Mouse (Mus musculus) liver, embryonic 14.5 days (tissue): ENCODE results near the gene Kat5. TPM values are rescaled to one million over a fixed set of nuclear protein-coding genes. Genes with fewer than 3 reads are reported as not detected.

Experiments used
- ATAC-seq: fragments of 200-750 bp; cut with Nextera tagmentation; 2 replicates; pipeline ENCODE4 v1.8.0; 2017; ENCODE audit warnings: moderate number of reproducible peaks, mild to moderate bottlenecking, moderate library complexity; ENCODE audit not compliant: insufficient read depth
- DNase-seq, 3 experiments: peaks; one replicate each; pipeline ENCODE4 v3.0.0-alpha.2; 2012 to 2013; ENCODE audit warnings: low read depth in 3 of 3, low spot score in 3 of 3
- H3K27ac ChIP-seq: fragments of 300-500 bp; sonication (generic); 2 replicates; pipeline ENCODE4 v1.5.1; 2014; ENCODE audit warnings: moderate library complexity, mild to moderate bottlenecking, control low read depth, inconsistent platforms
- H3K27me3 ChIP-seq: fragments of 300-500 bp; sonication (generic); 2 replicates; pipeline ENCODE4 v1.6.1; 2014; ENCODE audit warnings: mild to moderate bottlenecking, low read length, moderate library complexity; ENCODE audit not compliant: control insufficient read depth, insufficient read depth
- H3K36me3 ChIP-seq: fragments of 300-500 bp; sonication (generic); replicated peaks from 2 replicates; pipeline ENCODE4 v1.6.1; 2014; ENCODE audit warnings: low read depth; ENCODE audit not compliant: control insufficient read depth, insufficient read depth
- H3K4me1 ChIP-seq, 2 experiments: fragments of 200-500 bp in 1 of 2; fragments of 300-500 bp in 1 of 2; sonication (generic) in 1 of 2; replicated peaks; 2 replicates each; pipeline ENCODE4 v1.6.1; 2012 to 2014; ENCODE audit warnings: antibody characterized with exemption in 1 of 2, inconsistent platforms in 1 of 2, low read length in 1 of 2; ENCODE audit not compliant: control insufficient read depth in 2 of 2, insufficient read depth in 2 of 2
- H3K4me2 ChIP-seq: fragments of 300-500 bp; sonication (generic); 2 replicates; pipeline ENCODE4 v1.6.1; 2014; ENCODE audit warnings: low read depth, mild to moderate bottlenecking, control low read depth, moderate library complexity
- H3K4me3 ChIP-seq, 2 experiments: fragments of 200-500 bp in 1 of 2; fragments of 300-500 bp in 1 of 2; sonication (generic) in 1 of 2; 2 replicates each; pipeline ENCODE4 v1.5.1; 2012 to 2014; ENCODE audit warnings: low read depth in 2 of 2, low read length in 2 of 2, mild to moderate bottlenecking in 2 of 2, control low read depth in 1 of 2, inconsistent platforms in 1 of 2, moderate library complexity in 1 of 2; ENCODE audit not compliant: insufficient read depth in 1 of 2
- H3K9ac ChIP-seq: fragments of 300-500 bp; sonication (generic); replicated peaks from 2 replicates; pipeline ENCODE4 v1.6.1; 2014; ENCODE audit warnings: mild to moderate bottlenecking, control low read depth, moderate library complexity
- H3K9me3 ChIP-seq: fragments of 300-500 bp; sonication (generic); 2 replicates; pipeline ENCODE4 v1.6.1; 2016; ENCODE audit warnings: low read length, mixed read lengths; ENCODE audit not compliant: control insufficient read depth
- CTCF ChIP-seq: IDR thresholded peaks from 2 replicates; pipeline ENCODE4 v1.5.1; 2016; ENCODE audit warnings: antibody characterized with exemption, low read depth, control low read depth
- EP300 ChIP-seq: IDR thresholded peaks from 2 replicates; pipeline ENCODE4 v1.6.1; 2016; ENCODE audit warnings: antibody characterized with exemption, low read depth
- WGBS: fragments of 180-500 bp; shearing (Covaris S2); extraction: QIAGEN DNeasy Blood & Tissue Kit; methylation state at CpG from one replicate; pipeline ENCODE4 v1.1.7; 2014; ENCODE audit not compliant: insufficient replicate concordance; 5-methylcytosine and 5-hydroxymethylcytosine counted together
- polyA plus RNA-seq, 2 experiments: library from polyadenylated mRNA; depleted of rRNA in 1 of 2; stranded (reverse) in 1 of 2; unstranded in 1 of 2; fragments of >200 nt; fragmentation: Nextera tagmentation in 1 of 2; extraction: Ambion mirVana in 1 of 2; gene quantifications; 2 replicates each; pipeline versions ENCODE4 v1.2.1 to v1.2.3; 2012 to 2014

Kat5 gene
- polyA plus RNA-seq, 2 experiments = 8.5 to 25.6 TPM

DNA sequence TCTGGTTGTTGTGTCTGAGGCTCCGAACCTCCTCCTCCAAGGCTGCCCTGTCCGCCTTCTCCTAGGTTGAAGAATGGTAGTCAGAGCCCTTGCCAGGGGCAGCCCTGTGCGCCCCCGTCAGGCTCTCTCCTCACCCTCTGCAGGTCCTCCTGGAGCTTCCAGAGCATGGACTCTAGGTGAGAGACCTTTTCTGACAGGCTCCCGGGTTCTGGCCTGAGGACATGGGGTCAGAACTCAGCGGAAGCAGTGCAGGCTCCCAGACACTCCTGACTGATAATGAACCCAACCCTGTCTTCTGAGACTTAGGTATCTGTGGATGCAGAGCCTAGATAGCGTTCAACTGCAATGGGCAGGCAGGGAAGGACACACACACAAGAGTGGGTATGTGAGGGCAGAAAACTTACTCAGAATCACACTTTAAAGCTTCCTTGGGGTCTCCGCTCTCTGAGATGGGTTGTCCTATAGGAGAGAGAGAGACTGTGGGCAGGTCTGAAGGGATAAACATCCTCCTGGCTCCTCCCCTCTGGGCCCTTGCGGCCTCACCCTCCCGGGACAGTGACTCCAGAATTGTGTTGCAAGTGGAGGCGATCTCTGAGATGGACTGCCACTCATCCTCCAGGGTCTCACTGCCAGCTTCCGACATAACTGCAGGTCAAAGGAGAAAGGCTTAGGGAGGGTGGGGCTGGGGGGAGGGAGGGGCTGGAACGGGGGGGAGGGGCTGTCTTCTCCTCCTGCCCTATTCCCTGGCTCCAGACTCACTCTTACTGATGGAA is 41.7 kb upstream of the Kat5 start:
- H3K36me3 ChIP-seq = peaks cover 66% of the 10 kb centered on the region
- 62% methylated on average over 13 of the region's 13 CpGs for WGBS
- H3K4me2 ChIP-seq = no peak overlapping the region
- no peak overlapping the region for H3K27ac ChIP-seq
- H3K27me3 ChIP-seq = no peaks in the 10 kb centered on the region
- no peak overlapping the region; the same call in 1 of the 2 replicates for H3K9ac ChIP-seq
- H3K4me1 ChIP-seq = peaks cover 3 to 15% of the 10 kb centered on the region in 2 experiments; a peak in 2 of 4 replicates
- TF ChIP-seq CTCF (no peak), EP300 (0 out of 2 replicates have a peak, but pooled peaks have one; percentile 21)
- no peak overlapping the region for H3K4me3 ChIP-seq
- no peaks in the 10 kb centered on the region for H3K9me3 ChIP-seq
- peak; percentile 19; the same call in 1 of the 2 replicates for ATAC-seq
- DNase-seq = no peak

- no peak for DNase-seq
- no peak for ATAC-seq
- WGBS = 47% methylated on average over 6 of the region's 6 CpGs
- 0 out of 2 replicates have a peak overlapping the region, but pooled peaks have one; percentile 11 for H3K9ac ChIP-seq
- H3K4me2 ChIP-seq = peak overlapping the region; percentile 74
- H3K27ac ChIP-seq = no peak overlapping the region
- peaks cover 67% of the 10 kb centered on the region for H3K36me3 ChIP-seq
- peaks cover 3 to 15% of the 10 kb centered on the region in 2 experiments; a peak in 2 of 4 replicates for H3K4me1 ChIP-seq
- H3K4me3 ChIP-seq = peak overlapping the region in 1 of 2 experiments; percentile 39; a peak in 2 of 4 replicates
- H3K27me3 ChIP-seq = no peaks in the 10 kb centered on the region
- TF ChIP-seq EP300 (no peak), CTCF (no peak)
- H3K9me3 ChIP-seq = no peaks in the 10 kb centered on the region
Observed at GRCm38 (mm10) chr19:5649298-5649741, 39.3 kb upstream of the Kat5 start.

- TF ChIP-seq EP300 = no peak
- peak; percentile 54 for TF ChIP-seq CTCF
- Histone ChIP-seq H3K9me3 (no peaks in the 10 kb centered on the region), H3K4me1 (peaks cover 3 to 15% of the 10 kb centered on the region in 2 experiments; a peak in 2 of 4 replicates), H3K36me3 (peaks cover 66% of the 10 kb centered on the region), H3K27me3 (no peaks in the 10 kb centered on the region), H3K27ac (peak overlapping the region; percentile 1), H3K9ac (peak overlapping the region; percentile 23), H3K4me2 (peak overlapping the region; percentile 74), H3K4me3 (peak overlapping the region; percentile 39 to 43)
- peak; percentile 80 for ATAC-seq
- peak in 2 of 3 experiments; percentile 59 to 71 for DNase-seq
- 8% methylated on average over 26 of the region's 26 CpGs for WGBS
Observed at GRCm38 (mm10) chr19:5648401-5649297, 38.6 kb upstream of the Kat5 start.

DNA sequence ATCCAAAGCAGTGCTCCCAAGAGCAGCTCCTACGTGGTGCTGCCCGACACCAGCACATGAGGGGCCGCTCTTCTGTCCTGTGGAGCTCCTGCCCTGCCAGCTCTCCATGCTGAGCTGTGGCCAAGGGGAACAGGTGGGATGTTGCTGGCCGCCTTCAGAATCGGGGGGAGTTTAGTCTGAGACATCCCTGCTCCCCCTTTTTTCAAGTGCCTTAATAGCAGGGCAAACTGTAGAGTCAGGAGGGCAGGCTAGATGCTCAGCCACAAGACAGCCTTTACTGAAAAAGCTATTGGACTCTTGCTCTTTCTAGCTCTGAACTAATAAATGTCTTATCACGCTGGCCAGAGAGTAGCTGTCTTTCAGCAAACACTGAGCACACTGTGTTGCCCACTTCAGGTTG is 37.8 kb upstream of the Kat5 start:
- no peaks in the 10 kb centered on the region for H3K27me3 ChIP-seq
- H3K27ac ChIP-seq = no peak overlapping the region; the same call in 1 of the 2 replicates
- DNase-seq (no peak), ATAC-seq (no peak)
- peaks cover 63% of the 10 kb centered on the region for H3K36me3 ChIP-seq
- no peaks in the 10 kb centered on the region for H3K9me3 ChIP-seq
- no peak for TF ChIP-seq CTCF
- TF ChIP-seq EP300 = no peak
- no peak overlapping the region for H3K4me2 ChIP-seq
- H3K4me3 ChIP-seq = no peak overlapping the region
- H3K4me1 ChIP-seq = peaks cover 3 to 15% of the 10 kb centered on the region in 2 experiments; a peak in 2 of 4 replicates
- no peak overlapping the region for H3K9ac ChIP-seq
- WGBS = 89% methylated on average over 6 of the region's 6 CpGs
